Mouse (Mus musculus) gonadal fat pad, adult 2 months (tissue): ENCODE measurements around the gene Tle2. TPM values are rescaled to one million over a fixed set of nuclear protein-coding genes. Genes with fewer than 3 reads are reported as not detected.

Source experiments
- DNase-seq: peaks from one replicate; pipeline ENCODE4 v3.0.0-alpha.2; 2012; ENCODE audit warnings: low read depth
- polyA plus RNA-seq: library from polyadenylated mRNA; depleted of rRNA; stranded (reverse); fragments of >200 nt; gene quantifications from 2 replicates; pipeline ENCODE4 v1.2.3, GENCODE M21; 2012

Gene Tle2
- polyA plus RNA-seq, 1 experiment = 107 TPM

DNA sequence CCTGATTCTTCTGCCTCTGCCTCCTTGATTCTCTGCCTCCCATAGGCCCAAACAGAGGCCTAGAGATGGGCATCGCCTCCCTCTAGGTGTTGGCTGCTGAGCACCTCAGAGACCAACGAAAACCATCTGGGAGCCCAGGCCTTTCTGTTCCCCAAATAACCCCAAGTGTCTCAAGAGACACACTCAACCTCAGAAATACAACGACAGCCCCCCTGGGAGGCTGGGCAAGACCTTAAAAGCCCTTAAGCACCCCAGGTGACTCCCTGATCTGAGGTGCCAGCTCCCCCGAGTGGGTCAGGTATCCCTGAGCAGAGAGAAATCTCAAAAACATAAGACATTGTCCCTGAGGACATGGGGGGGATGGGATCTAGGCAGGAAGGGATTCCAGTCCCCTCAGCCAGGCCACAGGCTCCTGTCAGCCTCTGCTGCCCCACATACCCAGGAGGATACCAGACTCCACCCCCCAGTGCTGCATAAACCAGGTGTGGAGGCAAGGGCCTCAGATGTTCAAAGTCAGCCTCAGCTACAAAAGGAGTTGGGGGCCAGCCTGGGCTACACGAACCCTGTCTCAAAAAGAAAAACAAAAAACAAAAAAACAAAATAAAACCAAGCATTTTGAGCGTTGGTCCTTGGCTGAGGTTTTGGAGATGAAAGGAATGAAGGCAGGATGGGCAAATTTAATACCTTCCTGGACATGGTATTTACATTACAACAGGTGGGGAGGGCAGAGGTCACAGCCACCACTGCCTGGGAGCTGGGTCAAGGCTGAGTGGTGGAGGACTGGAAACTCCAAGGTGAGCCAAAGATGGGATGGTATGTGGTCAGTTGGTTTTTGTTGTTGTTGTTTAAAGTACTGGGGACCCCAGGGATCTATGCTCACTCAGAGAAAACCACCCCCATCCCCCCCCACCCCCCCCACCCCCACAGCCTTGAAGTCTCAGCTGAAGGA lies 20.3 kb upstream of the Tle2 start:
- no peak for DNase-seq

DNA sequence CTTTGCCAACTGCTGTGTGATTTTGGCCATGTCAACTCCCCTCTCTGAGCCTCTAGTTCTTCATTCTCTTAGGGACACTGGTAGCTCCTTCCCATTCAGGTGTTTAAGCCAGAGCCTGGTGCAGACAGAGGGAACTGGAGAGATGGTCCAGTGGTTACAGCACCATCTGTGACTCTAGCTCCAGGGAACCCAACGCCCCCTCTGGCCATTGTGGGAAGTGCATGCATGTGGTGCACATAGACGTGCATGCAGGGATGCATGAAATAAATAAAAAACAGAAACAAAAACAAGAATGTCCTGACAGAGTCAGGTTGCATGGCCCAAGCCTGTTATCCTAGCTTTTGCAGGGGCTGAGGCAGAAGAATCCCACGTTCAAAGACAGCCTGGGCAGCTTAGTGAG lies 18.1 kb upstream of the Tle2 start:
- DNase-seq = no peak

DNA sequence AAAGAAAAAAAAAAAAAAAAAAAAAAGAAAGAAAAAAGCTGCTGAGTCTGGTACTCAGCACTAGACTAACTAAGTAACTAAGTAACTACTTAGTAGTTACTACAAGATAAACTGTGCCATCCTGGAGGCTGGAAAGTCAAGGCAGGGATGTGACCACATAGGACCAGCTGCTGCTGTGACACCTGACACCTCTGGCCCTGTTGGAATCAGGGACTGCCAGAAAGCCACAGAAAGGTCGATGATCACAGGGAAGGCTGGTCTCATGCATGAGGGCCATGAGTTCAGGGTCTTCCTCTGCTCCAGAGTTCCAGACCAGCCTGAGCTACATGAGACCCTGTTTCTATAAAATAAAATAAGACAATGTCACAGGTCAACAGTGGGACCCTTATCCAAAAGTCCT lies 16.9 kb upstream of the Tle2 start:
- DNase-seq = no peak

DNA sequence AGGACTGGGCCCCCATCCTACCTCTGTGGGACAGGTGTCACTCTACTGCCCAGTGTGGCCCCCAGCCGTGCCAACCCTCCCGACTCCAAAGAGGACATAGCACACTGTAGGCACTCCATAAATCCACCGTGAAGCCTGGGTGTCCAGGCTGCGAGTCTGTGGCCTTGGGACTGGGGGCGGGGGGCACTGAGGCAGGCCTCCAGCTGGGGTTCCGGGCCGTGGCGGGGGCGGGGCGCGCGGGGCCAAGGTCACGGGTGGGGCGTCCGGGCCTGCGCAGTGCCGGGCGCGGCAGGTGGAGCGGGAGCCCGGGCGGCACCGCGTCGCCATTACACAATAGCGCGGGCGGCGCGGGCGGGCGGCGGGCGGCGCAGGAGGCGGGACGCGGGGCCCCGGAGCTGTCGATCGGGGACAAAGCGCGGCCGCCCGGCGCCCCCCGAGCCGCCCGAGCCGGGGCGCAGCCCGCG lies 15.2 kb upstream of the Tle2 start, which contains the start of gene Aes:
TSS of gene Aes (plus strand) at position 326 of the 464 bp plus-strand sequence.
- DNase-seq = no peak

DNA sequence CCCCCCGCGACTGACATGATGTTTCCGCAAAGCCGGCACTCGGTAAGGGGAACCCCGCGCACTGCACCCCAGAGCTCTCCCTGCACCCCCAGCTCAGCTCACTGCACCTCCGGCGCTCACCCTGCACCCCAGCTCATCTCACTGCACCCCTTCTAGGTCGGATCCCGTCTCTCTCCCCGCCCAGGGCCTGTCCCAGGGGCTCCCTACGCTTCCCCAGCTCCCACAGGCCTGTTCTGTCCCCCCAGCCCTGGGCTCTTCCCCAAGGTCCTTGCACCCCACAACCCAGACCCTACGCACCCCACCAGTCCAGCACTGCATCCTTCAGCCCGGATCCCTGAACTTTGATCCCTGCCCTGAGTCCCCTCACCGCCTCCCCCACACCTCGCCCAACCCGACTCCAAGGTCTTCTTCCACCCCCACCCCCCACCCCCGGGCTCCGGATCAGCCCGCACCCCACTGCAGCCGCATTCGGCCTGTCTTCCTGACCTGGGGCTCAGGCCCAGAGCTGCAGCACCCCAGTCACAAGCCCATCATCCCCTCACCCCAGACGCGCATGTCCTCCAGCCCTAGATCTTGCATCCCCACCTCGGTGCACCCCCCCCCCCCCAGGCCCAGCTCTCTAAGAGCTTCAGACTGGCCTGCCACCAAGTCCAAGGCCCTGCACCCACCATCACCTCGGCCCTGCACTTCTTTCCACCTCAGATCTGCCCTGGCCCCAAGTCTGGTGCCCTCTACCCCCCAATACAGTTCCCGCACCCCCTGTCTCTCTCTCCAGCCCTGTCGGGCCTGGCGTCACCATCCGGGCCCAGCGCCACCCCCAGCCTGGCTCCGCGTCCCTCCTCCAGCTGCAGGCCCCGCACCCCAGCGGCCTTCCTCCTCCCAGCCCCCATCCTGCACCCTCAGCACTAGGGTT lies 14.5 kb upstream of the Tle2 start:
- no peak for DNase-seq

DNA sequence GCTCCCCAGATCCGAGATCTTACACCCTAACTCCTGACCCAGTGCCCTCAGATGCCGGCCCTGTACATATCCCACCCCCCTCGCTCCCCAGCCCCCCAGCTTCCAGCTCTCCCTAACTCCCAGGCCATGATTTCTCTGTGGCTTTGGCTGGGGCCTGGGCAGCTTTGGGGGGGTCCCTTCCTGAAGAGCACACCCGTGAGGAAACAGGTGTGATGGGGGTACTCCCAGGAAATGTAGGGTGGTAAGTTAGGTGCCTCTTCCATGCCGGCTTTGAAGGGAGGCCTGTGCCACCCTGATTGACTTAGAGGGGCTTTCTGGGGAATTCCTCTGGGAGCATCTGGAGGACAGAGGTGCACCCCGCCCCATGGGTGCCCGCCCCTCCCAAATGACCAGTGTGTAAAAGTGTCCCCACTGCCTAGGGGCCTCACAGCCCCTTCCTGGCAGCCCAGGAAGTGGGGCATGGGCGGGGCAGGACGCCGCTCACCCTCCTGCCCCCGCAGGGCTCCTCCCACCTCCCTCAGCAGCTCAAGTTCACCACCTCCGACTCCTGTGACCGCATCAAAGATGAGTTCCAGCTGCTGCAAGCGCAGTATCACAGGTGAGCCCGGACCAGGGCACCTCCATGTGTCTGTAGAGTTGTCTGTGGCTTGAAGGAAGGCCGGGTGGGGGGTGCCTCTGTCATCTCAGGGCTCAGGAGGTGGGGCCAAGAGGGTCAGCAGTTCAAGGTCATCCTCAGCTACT lies 13.5 kb upstream of the Tle2 start:
- no peak for DNase-seq

DNA sequence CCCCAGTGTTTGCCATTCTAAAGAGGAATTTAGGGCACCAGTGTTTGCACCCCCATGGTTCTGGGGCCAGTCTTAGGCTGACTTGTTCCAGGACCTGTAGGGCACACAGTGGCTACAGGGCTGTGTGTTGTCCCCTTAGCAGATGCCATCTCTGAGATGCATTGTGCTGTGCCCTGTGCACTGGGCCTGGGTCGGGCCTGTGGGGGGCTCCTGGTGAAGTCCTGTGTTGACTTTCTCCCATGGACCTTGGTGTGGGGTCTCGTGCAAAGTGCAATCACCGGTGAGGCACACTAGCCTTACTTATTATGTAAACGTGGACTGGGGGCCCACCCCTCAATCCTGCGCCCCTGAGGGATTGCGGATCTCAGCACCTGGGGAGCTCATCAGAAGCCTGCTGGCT lies 11.9 kb upstream of the Tle2 start:
- DNase-seq = no peak

DNA sequence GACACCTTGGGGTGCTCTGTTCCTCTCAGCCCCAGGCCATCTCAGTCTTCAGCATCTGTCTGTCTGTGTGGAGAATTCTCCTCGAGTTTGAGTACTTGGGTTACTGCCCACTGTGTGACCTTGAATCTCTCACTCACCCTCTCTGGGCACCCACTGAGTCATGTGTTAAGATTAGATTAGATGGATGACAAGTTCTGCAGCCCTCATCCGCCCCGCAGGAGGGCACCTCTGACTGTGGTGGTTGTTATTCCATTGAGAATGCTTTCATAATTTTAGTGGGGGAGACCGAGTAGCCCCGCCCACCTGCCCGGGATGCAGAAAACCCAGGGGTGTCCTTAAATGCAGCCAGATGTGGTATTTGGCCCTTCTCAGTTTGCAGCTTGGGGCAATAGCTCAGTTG lies 10.9 kb upstream of the Tle2 start:
- no peak for DNase-seq

DNA sequence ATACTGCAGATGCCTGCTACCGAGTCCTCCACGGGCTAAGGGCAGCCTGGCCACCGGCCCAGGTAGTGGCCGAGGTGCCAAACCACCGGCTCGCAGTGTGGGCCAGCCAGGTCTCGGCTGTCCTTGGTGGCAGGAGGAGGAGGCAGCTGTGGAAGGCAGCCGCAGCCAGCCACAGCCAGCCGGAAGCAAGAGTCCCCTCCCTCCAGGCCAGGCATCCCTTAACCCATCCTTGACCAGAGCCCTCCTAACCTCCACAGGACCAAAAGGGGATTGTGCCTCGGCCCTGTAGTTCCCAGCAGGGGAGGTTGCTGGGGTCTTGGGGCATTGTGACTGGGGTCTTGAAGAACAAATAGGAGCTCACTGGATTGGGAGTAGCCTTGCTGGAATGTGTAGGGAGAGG lies 10.1 kb upstream of the Tle2 start:
- no peak for DNase-seq

DNA sequence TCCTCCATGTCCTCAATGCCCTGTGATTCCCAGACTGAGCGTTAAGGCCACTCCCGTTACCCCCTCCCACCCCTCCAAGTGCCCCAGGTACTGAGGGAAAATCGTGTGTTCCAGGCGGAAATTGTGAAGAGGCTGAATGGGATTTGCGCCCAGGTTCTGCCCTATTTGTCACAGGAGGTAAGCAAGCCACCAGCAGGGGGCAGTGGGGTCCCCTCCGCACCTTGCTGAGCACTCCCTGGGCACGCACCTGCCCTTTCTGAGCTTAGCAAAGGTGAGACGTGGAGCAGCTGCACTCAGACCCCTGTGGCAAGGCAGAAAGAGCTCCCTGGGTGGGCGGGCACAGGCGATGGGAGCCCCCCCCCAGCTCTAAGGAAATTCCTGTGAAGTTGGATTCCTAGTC lies 9.6 kb upstream of the Tle2 start:
- DNase-seq = no peak

DNA sequence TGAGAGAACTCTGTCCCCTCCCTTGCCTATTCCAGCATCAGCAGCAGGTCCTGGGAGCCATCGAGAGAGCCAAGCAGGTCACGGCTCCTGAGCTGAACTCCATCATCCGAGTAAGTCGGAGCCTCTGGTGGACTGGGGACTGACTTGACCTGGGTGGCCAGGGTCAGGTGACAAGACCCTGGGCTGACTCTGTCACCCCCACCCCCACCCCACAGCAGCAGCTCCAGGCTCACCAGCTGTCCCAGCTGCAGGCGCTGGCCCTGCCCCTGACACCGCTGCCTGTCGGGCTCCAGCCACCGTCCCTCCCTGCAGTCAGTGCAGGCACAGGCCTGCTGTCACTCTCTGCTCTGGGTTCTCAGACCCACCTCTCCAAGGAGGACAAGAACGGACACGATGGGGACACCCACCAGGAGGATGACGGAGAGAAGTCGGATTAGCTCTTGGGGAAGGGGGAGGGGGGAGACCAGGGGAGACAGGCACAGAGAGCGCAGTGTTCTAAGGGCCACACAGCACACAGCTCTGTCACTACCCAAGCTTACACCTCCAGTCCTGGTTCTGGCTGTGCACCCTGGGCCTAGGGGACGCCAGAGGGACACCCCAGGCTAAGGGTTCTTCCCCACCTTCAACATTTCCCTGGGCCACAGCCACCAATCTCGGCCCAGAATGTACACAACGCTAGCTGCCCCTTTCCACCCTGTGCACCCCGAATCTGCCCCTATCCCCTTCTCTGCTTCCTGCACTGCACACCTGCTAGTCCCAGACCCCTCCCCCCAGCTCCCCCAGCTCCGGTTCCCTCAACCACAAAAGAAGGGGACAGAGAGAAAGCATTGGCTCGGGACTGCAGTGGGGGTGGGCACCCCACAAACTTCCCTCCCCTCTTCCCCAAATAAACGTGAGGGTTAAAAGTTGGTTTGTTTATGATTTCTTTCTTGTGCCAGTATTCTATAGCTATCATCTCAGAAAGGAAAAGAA lies 8.8 kb upstream of the Tle2 start:
- no peak for DNase-seq

DNA sequence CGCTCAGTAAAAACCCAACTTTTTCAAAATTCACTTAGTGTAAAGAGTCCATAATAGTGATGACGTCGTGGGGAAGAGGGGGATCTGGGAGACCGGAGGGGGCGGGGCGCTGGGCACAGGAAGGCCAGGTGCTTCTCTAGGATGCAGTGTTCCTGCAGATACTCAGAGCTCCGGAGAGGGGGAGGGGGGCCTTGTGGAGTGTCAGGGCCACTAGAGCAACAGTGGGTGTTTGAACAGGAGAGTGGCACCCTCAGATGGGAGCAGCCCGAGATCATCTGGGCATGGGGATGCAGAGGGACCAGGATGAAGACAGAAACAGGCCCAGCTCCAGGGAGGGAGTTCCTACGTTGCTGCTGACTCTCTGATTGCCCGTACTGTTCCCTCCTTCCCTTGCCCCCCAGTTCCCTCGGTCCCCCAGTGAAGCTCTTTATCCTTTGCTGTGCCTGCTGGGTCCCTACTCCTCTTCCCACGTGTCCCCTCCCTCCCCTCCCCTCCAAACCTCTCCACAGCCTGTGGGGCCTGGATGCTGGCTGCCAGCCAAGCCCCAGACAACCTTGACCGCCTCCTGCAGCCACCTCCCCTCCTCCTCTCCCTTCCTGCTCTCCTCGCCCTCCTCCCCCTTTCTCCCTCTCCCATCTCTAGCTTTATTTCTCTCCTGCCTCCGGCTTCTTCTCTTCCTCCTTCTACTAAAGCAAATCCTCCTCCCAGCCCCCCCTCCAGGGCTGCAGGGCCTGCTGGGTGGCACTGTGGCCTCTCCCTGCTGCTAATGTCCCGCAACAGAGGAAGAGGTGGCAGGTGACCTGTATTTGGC lies 5.8 kb upstream of the Tle2 start:
- no peak for DNase-seq

DNA sequence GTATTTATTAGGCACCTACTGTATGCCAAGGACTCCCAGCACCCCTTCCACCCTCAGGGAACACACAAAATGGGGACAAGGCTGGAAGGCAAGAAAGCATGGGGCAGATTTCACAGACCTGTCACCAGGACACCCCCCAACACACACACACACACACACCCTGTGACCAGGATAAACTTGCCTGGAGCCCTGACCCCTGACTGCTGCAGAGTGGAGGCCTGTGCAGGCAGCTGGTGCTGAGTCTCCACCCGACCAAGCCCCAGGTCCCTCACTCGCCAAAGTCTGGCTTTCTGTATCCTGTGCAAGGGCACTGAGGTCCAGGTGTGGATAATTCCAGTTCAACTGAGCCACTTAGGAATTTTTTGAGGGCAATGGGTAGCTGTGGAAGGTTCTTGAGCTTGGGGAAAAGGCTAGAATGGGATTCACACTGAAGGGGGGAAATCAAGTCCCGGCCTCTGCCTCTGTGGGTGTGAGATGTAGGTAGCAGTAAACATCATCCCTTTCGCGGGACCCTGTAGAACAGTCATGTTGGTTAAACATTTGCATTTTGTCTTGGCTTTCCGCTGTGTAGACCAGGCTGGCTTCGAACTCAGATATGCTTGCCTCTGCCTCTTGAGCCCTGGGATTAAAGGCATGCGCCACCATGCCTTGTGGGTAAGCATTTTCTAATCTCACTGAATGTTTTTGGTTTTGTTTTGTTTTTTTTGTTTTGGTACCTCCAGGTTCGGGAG lies 4.7 kb upstream of the Tle2 start:
- DNase-seq = no peak

DNA sequence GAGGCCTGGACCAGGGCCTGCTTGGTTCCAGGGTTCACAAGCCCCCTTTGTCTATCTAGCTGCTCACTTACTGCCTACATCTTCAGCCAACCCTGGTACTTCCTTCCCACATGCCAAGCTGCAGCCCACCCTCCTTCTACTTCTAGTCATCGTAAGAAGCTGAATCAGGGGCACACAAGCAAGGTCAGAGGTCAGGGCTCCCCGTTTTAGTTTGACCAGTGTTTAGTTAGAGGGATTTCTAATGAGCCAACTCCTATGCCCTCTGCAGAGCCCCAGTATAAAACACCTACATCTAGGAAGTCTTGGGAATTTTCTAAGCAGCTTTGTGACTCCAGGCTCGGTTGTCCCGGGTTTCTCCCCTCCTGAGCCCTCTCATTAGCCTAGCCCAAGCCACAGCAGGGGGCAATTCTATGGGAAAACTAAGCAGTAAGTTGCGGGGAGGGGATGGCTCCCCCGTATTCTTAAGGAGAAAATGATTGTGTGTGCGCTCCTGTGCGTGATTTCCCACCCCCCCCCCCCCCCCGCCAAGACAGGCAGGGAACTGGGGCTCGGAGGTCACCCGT lies 4.0 kb upstream of the Tle2 start:
- DNase-seq = no peak

DNA sequence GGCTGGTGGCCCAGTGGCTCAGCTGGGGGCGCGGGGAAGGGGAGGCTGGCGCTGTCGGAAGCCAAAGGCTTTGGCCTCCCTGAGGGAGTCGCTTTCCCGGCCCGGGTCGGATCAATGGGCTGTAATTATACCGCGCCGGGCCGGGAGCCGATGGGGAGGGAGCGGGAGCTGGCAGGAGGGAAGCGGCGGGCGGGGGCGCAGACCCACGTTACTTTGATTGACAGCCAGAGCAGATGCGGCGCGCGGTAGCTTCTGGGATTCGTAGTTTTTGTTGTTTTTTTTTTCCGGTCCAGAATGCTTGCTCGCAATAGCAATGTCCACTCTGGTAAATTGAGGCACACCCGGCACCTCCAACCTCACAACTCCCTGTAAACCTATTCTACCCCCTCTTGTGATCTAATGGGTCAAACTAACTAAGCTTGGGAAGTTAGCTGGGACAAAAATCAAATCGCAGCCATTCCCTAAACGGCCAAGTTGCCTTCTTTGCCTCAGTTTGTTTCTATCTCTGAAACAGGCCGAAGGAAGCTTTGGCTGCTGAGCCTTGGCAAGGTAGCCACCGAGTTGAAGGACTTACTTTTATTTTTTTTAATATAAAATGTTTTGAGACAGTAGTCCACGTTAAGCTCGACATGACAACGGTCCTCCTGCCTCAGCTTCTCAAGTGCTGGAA lies 3.4 kb upstream of the Tle2 start:
- no peak for DNase-seq

DNA sequence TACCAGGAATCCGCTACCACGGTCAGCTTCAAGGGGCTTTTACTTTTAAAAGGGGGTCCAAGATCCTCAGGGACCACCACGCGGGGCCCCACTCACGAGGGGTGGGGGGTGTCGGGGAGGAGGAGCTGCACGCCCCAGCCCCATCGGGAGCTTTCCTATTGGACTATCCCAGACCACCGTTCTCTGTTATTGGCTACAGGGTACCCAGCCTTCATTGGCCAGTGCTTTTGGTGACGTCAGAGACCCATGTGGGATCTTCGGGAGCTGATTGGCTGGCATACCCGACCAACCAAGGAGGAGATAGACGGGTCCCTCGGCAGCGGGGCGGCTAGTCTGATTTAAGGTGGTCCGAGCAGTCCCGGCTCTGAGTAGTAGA lies 2.9 kb upstream of the Tle2 start:
- DNase-seq = peak; percentile 62

DNA sequence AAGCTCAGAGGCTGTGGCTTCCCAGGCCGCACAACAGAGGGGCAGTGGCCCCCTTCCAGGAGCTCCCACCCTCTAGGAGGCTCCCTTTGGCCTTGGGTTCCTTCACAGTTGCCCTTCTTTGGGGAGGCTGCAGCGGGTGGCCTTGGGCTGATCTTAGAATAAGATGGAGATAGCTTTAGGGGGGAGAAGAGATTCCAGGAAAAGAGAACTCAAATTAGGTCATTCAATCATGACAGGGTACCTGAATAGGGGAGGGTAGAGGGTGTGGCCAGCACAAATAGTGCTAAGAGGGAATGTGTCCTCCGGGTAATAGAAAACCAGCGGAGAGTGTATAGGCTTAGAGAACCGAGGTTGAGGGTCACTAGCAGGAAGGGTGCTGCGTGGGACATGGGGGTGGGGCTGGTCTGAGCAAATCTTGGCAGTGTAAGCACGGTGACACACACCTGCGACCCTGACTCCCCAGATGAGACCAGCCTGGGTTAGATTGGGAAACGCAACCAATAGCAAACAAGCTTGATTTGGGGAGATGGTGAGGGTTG lies 2.2 kb upstream of the Tle2 start:
- DNase-seq = no peak

DNA sequence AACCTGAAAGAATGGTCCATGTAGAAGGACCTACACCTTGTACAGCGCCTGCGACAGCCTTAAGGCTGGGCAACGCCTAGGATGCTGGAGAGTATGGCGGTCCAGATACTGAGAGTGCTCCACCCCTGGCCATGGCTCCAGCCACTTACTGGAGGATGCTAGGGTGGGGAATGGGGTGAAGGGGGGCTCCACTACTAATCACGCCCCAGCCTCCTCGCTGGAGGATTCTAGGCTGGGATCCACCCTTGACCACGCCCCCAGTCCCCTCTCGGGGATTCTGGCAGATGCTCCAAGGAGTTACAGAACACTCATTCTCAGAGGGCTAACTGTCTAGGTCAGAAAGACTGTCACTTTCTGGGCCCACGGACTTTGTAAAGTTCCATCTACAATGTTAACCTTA lies 1.4 kb upstream of the Tle2 start:
- no peak for DNase-seq
